In the genomic region with DNA sequence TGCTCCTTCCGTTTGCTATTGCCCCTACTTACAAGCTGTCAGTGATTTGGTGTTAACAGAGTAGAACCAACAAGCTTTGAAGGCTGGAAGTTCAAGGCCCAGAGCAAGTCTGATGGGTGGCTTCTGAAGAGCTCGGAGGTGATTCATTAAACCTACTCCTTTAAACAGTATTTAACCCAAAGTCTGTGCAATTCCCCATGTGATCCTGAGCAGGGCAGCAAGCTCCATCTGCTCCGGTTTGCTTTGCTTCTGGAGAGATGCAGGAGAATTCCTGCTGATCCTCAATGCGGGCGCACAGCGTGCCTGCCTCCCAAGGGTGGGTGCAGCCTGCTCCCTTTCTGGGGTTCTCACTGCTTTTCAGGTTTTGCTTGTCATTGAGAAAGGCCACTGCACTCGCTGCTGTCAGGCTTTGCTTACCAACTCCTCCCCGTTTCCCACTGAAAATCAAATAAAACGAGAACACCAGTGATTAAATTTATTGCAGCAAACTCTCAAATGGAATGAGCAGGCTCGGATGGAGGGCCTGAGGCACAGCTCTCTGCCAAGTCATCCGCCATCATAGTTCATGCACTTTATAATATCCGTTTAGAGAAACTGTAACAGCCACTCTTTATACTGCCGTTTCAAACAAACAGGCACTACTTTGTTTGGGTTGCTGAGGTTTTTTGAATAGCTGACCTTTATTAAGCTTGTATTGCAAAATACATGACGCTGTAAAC, we compare ENCODE assay signal across 12 mouse cellular contexts. TPM values are rescaled to one million over a fixed set of nuclear protein-coding genes. Genes with fewer than 3 reads are reported as not detected.
DNase-seq lines count a peak whose midpoint lies in the region; ATAC-seq and TF ChIP-seq lines count a peak whose summit lies in the region.
"Had no signal": no experiment of that assay in that cellular context is flagged by ENCODE, and none has a peak within 500 bp of the region (broad histone marks: within the 10 kb centered on the region; RNA-seq: fewer than 3 reads in every experiment).

No protein-coding gene starts in this region.

- no peaks in the 10 kb centered on the region for H3K9me3 ChIP-seq in limb, embryonic 11.5 days (ENCODE audit: control insufficient read depth, low read length)
- no peaks in the 10 kb centered on the region for H3K9me3 ChIP-seq in limb, embryonic 10.5 days (replicated peaks)
- no peaks in the 10 kb centered on the region for H3K9me3 ChIP-seq in hindbrain, embryonic 10.5 days

- 29% methylated on average over 14 of the region's 14 CpGs for WGBS in limb, embryonic 11.5 days
- WGBS in limb, embryonic 10.5 days, result 41% methylated on average over 14 of the region's 14 CpGs
- 39% methylated on average over 14 of the region's 14 CpGs for WGBS in hindbrain, embryonic 10.5 days

- peak overlapping the region; percentile 52 for H3ac ChIP-seq in myocyte (ENCODE audit: control insufficient read depth, insufficient read length)

- H3K4me2 ChIP-seq in limb, embryonic 11.5 days (ENCODE audit: low read depth, severe bottlenecking), result peak overlapping the region; percentile 21; the same call in 1 of the 2 replicates
- H3K4me2 ChIP-seq in myocyte (ENCODE audit: low read depth), result no peak overlapping the region

- no peak for TF ChIP-seq POLR2A in myocyte (IDR thresholded peaks at IDR 0.05; ENCODE audit: insufficient read length, low read depth)

- no peaks in the 10 kb centered on the region for H3K27me3 ChIP-seq in limb, embryonic 11.5 days (ENCODE audit: control insufficient read depth, insufficient read depth, low read length)
- H3K27me3 ChIP-seq in limb, embryonic 10.5 days (ENCODE audit: low read depth, poor library complexity, severe bottlenecking), result no peaks in the 10 kb centered on the region
- H3K27me3 ChIP-seq in hindbrain, embryonic 10.5 days (ENCODE audit: insufficient read depth, poor library complexity, severe bottlenecking), result peaks cover 2% of the 10 kb centered on the region
- H3K27me3 ChIP-seq in myocyte (ENCODE audit: control insufficient read depth, insufficient read depth, insufficient read length), result no peaks in the 10 kb centered on the region

- no peak overlapping the region for H3K9ac ChIP-seq in limb, embryonic 11.5 days (ENCODE audit: low read length)

- peak; percentile 30 for DNase-seq in limb, embryonic 11.5 days (ENCODE audit: low spot score)
- DNase-seq in limb, embryonic 10.5 days (ENCODE audit: low spot score), result no peak
- DNase-seq in cerebellum, postnatal 25 days, result peak; percentile 42 to 50
- no peak for DNase-seq in hindbrain, embryonic 10.5 days (ENCODE audit: low spot score)
- DNase-seq in urinary bladder, postnatal 25 days (ENCODE audit: low spot score), result no peak
- DNase-seq in Muller cell, postnatal 12 days (ENCODE audit: inconsistent ontology term), result no peak
- DNase-seq in left cerebral cortex, postnatal 36 days (ENCODE audit: low spot score in 2 of 2), result no peak

- H3K4me3 ChIP-seq in limb, embryonic 11.5 days (ENCODE audit: low read depth, low read length), result no peak overlapping the region
- H3K4me3 ChIP-seq in limb, embryonic 10.5 days, result no peak overlapping the region
- no peak overlapping the region for H3K4me3 ChIP-seq in hindbrain, embryonic 10.5 days
- no peak overlapping the region for H3K4me3 ChIP-seq in myocyte
- H3K4me3 ChIP-seq: layer of hippocampus, adult 2 months had no signal

- no peaks in the 10 kb centered on the region for H3K36me3 ChIP-seq in limb, embryonic 11.5 days (ENCODE audit: control insufficient read depth, insufficient read depth, low read length)
- no peaks in the 10 kb centered on the region for H3K36me3 ChIP-seq in limb, embryonic 10.5 days
- no peaks in the 10 kb centered on the region for H3K36me3 ChIP-seq in hindbrain, embryonic 10.5 days
- H3K36me3 ChIP-seq in myocyte (ENCODE audit: control insufficient read depth, insufficient read depth), result no peaks in the 10 kb centered on the region
- H3K36me3 ChIP-seq: G1E had no signal

- no peaks in the 10 kb centered on the region for H3K79me2 ChIP-seq in myocyte (ENCODE audit: control insufficient read depth, insufficient read depth)

- 0 out of 2 replicates have a peak, but pooled peaks cover 3% of the 10 kb centered on the region for H3K4me1 ChIP-seq in limb, embryonic 11.5 days (ENCODE audit: control insufficient read depth, insufficient read depth, low read length)
- H3K4me1 ChIP-seq in limb, embryonic 10.5 days, result peaks cover 18% of the 10 kb centered on the region
- H3K4me1 ChIP-seq in hindbrain, embryonic 10.5 days (replicated peaks), result peaks cover 27% of the 10 kb centered on the region

- ATAC-seq in limb, embryonic 11.5 days (ENCODE audit: insufficient number of reproducible peaks, low FRiP score, low TSS enrichment, low read depth), result peak; percentile 49; the same call in 1 of the 2 replicates

- no peak overlapping the region for H3K27ac ChIP-seq in limb, embryonic 11.5 days (replicated peaks; ENCODE audit: low read depth, low read length)
- no peak overlapping the region for H3K27ac ChIP-seq in limb, embryonic 10.5 days
- peak overlapping the region; percentile 59; the same call in 1 of the 2 replicates for H3K27ac ChIP-seq in hindbrain, embryonic 10.5 days
- H3K27ac ChIP-seq: layer of hippocampus, adult 2 months had no signal

- intact Hi-C loops in left cerebral cortex, postnatal 36 days (cut with DNase I), result no loop called here

TF ChIP-seq in myocyte, 11 proteins besides CTCF, POLR2A, EP300 and RAD21:
- TF ChIP-seq MAX (IDR thresholded peaks at IDR 0.05; ENCODE audit: low read depth), result no peak
TF ChIP-seq in myocyte: peak in this region for 0.

RNA-seq across cellular contexts. Expression of a gene that starts 40.7 kb away (rescaled TPM):
- polyA plus RNA-seq in limb, embryonic 11.5 days (2014; fragmentation: Nextera tagmentation; extraction: Ambion mirVana), result not detected in 2 replicates
- polyA plus RNA-seq in limb, embryonic 10.5 days (2016; fragmentation: Nextera tagmentation; extraction: Ambion mirVana), result not detected in 2 replicates
- polyA plus RNA-seq in hindbrain, embryonic 10.5 days (2016; fragmentation: Nextera tagmentation; extraction: Ambion mirVana), result not detected in 2 replicates
- polyA plus RNA-seq in myocyte (2012; fragmentation: generic; extraction: Trizol), result not detected
- not detected for total RNA-seq in left cerebral cortex, postnatal 36 days (2021)
- total RNA-seq: G1E; heart, adult 8-10 months; layer of hippocampus, adult 2 months had no signal
- polyA plus RNA-seq: G1E; spleen, adult 2 months had no signal

Comparison
In these comparisons a context has a peak if more than half of its experiments do, and no peak if none do; other contexts are left out.
1. DNase-seq: peak in limb, embryonic 11.5 days (single experiment) and cerebellum, postnatal 25 days (2 of 2); none in limb, embryonic 10.5 days (single experiment), hindbrain, embryonic 10.5 days (single experiment), urinary bladder, postnatal 25 days (single experiment), Muller cell, postnatal 12 days (single experiment) and left cerebral cortex, postnatal 36 days (0 of 2).